Mouse (Mus musculus) right cerebral cortex, adult 2 months (tissue): ENCODE data around the gene Zzz3.

Experiments used
- DNase-seq, 2 experiments: peaks; one replicate each; pipeline ENCODE4 v3.0.0; 2021 to 2022; ENCODE audit warnings: low spot score in 2 of 2

The Zzz3 gene

GRCm38 (mm10) chr3:152395350-152396277 lies at the start of gene Zzz3:
Gene Zzz3 (plus strand): TSS chr3:152395473.
- DNase-seq, result peak; percentile 79 to 85

GRCm38 (mm10) chr3:152345732-152346632 lies 49.3 kb upstream of the Zzz3 start, which contains the start of gene Usp33:
Gene Usp33 (plus strand): TSS chr3:152346478.
- peak; percentile 90 to 92 for DNase-seq

- peak; percentile 37 to 49 for DNase-seq
Observed at GRCm38 (mm10) chr3:152346633-152347141, 48.6 kb upstream of the Zzz3 start.

DNA sequence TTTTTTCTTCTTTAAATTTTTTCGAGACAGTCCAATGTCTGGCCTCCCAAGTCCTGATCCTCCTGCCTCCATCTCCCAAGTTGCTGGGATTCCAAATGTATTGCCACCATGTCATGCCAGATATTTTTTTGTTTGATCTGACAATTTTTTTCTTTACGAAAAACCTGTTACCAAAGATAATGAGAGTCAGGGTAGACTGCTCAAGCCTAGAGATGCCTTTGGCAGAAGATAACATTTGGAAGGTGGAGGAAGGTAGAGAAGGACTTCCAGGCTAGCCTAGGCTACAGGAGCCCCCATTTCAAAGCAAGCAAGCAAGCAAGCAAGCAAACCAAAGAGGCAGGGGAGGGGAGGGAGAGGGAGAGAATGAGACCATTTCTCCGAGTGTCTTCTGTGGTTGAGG lies 48.0 kb upstream of the Zzz3 start:
- no peak for DNase-seq

DNA sequence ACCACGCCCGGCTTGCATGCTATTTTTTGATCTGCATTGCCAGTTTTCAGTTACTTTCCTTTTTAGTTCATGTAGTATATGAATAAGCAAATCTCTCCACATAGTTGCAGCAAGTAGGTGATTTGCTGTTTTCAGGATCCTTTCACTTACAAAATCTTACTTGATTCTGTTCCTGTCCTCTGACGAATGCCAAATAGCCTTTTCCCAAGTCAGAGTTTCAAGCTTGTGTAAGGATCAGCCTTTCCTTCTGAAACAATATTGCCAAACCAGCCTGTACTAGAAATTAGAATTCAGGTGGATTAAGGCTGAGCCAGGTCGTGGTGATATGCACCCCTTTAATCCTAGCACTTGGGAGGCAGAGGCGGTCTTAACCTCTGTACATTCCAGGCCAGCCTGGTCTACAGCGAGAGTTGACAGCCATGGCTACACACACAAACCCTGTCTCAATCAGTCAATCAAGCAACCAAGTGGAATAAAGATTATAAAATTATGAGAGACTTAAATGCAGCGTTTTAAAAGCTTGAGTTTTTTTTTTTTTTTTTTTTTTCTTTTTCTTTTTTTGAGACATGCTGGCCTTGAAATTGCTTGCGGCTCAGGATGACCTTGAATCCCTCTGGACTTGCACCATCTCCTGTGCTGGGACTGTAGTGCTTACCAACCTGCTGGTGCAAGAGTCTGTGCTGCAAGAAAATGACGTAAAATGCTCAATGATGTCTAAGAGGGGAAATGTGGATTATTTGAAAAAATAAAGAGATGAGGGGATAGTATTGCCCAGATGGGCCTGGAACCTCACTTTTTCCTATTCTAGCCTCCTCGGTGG lies 47.1 kb upstream of the Zzz3 start:
- no peak for DNase-seq

DNA sequence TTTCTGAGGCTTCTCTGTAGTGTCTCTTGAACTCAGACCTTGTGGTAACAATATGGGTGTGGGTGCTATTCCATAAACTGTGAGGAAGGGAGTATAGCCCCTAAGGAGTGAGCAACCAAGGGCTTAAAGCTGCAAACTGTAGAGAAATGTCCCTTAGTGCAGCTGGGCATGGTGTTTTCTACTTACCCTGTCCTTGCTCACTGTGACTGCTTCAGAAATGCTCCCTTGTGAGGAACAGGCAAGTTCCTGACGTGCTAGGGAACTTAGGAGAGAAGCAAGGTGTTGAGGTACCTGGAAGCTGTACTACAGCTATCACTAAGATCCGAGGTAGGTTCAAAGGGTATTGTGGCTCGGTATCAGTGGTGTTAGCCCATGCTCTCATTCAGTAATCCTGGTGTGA lies 44.8 kb upstream of the Zzz3 start:
- DNase-seq, result no peak

DNA sequence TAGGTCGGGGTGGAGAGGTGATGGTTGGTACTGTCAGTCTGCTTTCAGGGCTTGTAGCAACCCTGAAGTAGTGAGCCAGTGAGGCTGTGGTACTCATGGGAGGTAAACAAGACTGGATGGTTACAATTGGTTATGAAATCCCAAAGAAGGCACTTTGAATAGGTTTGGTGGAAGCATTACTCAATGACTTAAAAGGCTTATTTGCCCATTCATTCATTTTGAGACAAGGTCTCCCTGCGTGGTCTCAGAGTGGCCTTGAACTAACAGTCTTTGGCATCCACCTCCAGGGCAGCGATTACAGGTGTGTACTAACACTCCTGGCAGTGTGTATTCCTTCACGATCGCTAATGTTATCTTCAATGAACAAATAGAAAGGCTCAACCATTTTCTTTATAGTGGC lies 44.3 kb upstream of the Zzz3 start:
- no peak for DNase-seq

- DNase-seq, result no peak
Observed at GRCm38 (mm10) chr3:152352289-152352688, 43.0 kb upstream of the Zzz3 start.

- no peak for DNase-seq
Observed at GRCm38 (mm10) chr3:152353434-152354177, 41.7 kb upstream of the Zzz3 start.

GRCm38 (mm10) chr3:152355361-152355760 lies 39.9 kb upstream of the Zzz3 start:
- DNase-seq, result no peak

GRCm38 (mm10) chr3:152356751-152357150 lies 38.5 kb upstream of the Zzz3 start:
- no peak for DNase-seq

DNA sequence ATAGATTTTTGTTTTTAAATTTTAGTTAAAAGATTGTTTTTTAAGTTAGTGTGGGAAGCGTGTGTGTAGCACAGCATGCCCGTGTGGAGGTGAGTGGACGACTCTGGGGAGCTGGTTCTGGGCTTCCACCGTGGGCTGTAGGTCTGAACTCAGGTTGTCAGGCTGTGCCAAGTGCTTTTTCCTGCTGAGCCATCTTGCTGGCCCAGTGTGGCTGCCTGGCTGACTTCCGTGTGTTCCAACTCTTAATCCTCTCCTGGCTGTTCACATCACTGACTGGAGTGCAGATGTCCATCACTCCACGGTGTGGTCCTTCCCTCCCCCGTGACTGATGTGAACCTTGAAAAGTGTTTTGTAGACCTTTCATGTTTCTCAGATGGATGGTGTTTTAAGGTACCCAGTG lies 36.1 kb upstream of the Zzz3 start:
- no peak for DNase-seq

DNA sequence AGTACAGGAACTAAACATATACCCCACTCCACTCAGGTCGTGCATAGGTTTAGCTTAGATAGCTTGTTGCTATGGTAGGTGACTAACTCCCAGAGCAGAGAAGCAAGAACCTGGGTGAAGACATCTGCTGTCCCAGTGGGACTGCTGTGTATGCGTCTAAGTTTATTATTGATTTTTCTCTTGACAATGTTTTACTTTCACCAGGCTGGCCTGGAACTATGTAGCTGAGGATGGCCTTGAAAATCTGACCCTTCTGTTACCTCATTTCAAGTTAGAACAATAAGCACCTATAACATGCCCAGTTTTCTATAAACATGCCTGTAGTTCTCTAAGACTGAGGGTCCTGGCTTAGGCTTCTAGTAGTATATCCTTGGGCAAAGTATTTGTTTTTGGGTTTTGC lies 31.1 kb upstream of the Zzz3 start:
- DNase-seq, result no peak

DNA sequence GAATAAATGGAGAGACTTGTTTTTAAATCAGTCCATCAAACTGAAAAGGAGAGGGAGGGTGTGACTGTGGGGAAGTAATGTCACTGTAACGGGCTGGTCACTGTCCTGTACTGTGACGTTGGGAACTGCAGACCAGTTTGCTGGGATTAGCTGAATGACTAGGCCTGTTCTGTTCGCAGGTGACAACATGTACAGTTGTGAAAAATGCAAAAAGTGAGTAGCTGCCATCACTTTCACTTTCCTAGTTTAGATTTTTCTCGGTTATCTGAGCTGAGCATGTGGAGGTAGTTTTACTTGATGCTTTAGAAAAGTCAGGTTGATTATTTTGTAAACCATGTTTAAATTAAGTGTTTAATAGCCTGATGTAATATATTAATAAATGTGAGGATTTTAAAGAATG lies 19.2 kb upstream of the Zzz3 start:
- no peak for DNase-seq

DNA sequence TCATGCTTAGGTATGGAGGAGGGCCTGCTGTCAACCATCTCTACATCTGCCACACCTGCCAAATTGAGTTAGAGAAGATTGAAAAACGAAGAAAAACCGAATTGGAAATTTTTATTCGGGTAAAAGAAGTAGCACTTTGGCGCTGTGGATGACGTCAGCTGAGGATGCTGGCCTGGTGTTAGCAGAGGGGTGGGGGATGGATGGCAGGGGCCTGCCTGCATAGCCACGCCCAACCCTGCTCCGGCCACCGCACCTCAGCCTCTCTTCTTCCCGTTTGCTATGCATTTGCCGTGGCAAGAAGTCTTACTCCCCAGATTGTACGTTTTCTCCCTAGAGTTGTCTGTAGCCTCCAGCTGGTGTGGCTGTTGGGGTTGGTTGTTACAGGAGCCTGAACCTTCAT lies 11.2 kb upstream of the Zzz3 start:
- no peak for DNase-seq

DNA sequence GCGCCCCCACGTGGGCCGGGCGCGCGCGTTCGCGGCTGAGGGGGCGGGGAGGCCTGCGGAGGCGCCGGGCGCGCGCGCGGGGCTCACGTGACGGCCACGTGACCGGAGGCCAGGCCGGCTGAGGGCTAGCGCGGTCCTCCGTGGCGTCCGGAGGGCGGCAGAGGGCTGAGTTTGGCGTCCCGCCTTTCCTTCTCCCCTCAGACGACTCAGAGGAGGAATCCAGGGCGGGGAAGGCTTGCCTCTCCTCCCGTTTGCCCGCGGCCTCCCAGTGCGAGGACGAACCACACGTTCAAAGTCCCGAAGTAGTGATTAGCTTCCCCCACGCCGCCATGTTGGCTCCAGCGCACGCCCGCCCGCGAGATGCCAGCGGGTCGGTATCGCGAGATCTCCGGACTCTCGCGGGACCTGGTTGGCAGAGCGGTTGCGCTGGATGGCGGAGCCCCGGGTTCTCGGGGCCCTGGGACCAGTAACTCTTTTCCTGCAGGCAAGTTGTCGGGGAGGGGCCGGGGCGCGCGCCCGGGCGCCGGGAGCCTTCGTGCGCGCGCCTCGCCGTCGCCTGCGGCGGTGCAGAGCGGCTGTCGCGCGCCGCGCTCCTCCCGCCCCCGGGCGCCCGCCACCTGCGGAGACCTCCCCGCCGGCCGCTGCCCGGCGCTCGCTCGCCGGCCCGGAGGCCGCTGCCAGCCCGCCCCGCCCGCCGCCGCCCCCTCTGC lies 1.2 kb downstream of the Zzz3 start:
- peak; percentile 94 to 98 for DNase-seq

DNA sequence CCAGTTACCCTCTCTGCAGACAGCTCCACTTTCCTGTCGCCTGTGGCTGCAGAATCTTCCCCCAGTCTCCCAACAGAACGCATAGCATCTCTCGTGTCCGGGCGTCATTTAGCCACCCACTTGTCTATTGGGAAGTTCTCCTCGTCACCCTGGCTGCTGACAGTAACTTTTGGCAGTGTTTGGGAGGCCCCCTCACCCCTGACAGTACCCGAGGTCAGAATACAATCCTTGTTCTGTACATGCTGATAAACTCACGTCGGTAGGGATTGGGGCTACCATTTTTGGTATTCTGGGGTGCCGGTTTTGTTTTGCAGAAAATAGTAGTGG lies 1.7 kb downstream of the Zzz3 start:
- DNase-seq, result peak in 1 of 2 experiments; percentile 14

GRCm38 (mm10) chr3:152397335-152397940 lies 2.2 kb downstream of the Zzz3 start:
- no peak for DNase-seq

DNA sequence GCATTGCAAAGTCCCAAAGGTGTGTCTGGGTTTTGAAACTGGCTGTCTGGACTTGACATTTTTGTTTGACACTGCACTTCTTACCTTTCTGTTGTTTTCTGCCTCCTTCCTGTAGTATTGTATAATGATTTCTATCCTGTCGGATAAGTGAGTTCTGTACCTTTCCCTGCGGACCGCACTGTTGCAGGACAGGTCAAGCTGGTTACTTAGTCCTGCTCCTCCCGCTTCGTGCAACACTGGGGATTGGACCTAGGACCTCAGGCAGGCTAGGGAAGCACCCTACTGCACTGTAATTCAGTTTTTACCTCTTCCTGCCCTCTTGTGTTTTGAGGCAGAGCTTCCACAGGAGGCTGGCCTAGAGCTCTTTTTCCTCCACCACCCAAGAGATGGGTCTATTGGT lies 5.2 kb downstream of the Zzz3 start:
- no peak for DNase-seq

- DNase-seq, result no peak
Observed at GRCm38 (mm10) chr3:152400875-152401274, 5.6 kb downstream of the Zzz3 start.
